Mouse (Mus musculus): ENCODE measurements around the gene Cntn5. TPM values are rescaled to one million over a fixed set of nuclear protein-coding genes. Genes with fewer than 3 reads are reported as not detected.

The Cntn5 gene
- polyA plus RNA-seq (2016; fragmentation: Nextera tagmentation; extraction: Ambion mirVana): 6.0 and 8.7 TPM in 2 replicates

DNA sequence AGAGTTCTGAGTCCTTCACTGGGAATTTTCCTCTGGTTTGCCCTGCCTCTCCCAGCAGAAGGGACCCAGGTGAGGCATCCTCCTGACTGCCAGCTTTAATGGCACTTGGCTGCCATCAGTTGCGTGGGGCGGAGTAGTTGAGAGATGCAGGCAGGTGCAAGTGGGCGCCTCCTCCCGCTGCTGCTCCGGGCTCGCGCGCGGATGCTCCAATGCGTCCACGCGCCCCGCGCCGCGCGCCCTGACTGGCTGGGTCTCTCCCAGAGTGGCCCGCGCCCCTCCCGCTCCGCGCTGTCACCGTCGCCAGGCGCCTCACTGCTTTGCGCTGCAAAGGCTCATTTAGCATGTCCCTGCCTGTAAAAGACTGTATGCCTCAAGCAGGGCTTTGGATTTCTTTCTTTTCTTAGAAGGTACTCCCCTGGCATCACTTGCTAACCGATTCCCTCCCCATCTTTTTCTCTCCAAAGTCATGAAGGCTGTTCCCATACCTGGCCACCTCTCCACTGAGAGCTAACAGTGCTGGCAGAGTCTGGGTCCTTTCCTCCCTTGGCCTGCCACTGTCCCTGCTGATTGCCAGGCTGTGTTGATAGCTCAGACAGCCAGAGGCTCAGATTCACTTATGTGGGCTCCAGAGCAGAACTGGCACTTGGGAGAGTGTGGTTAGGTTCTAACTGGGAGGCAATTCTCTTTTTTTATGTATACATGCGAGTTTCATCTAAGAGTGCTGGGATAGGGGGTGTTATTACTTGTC lies at the start of gene Cntn5:
TSS of gene Cntn5 (minus strand) at position 160 of the 748 bp plus-strand sequence.
- Histone ChIP-seq H3K9me3 (no peaks in the 10 kb centered on the region), H3K36me3 (replicated peaks) (no peaks in the 10 kb centered on the region), H3K4me3 (replicated peaks) (peak within 1 kb of the TSS; percentile 46), H3K9ac (peak within 1 kb of the TSS; percentile 53), H3K4me1 (peaks cover 12% of the 10 kb centered on the region), H3K4me2 (peak within 1 kb of the TSS; percentile 85), H3K27me3 (no peaks in the 10 kb centered on the region), H3K27ac (peak within 1 kb of the TSS; percentile 59; the same call in 1 of the 2 replicates)
- ATAC-seq (ENCODE audit: low FRiP score): peak; percentile 92
- 4% methylated on average over 28 of the region's 28 CpGs for WGBS

DNA sequence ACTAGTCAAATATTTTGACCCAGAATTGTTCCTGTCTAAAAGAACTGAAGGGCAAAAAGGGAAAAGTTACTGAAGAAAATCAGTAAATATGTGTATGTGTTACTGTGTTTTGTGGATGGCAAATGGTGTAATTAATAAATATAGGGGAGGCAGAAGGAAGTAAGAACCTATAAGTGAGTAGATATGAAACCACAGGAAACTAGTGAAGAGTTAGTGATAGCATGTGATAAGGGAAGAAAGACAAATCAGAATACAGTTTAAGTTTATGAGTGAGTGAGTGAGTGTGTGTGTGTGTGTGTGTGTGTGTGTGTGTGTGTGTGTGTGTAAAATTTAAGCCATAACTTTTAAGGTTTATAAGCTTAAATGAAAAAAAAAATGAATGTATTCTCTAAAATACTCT lies 45.9 kb upstream of the Cntn5 start:
- Histone ChIP-seq H3K4me3 (replicated peaks) (no peak overlapping the region), H3K9ac (no peak overlapping the region), H3K27me3 (no peaks in the 10 kb centered on the region), H3K4me1 (no peaks in the 10 kb centered on the region), H3K36me3 (replicated peaks) (no peaks in the 10 kb centered on the region), H3K27ac (no peak overlapping the region), H3K4me2 (no peak overlapping the region), H3K9me3 (no peaks in the 10 kb centered on the region)
- no peak for ATAC-seq (ENCODE audit: low FRiP score)

DNA sequence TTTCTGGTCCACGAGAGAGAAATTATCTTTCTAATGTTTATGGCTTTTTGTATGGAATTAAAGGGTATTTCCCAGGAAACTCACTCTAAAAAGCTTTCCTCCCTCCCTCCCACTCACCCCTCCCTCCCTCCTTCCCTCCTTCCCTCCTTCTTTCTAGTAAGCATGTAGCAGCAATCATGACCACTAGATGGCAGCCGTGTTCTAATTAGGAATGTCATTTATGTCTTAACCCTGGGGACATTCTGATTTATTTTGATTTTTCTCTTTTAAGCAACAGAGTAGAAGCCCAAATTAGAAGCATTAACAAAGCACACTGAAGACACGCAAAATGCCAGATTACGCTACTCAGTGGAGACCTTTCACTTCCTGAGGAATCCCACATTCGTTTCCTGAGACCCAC lies 5.0 kb upstream of the Cntn5 start:
- ATAC-seq (ENCODE audit: low FRiP score): peak; percentile 54; the same call in 1 of the 2 replicates
- Histone ChIP-seq H3K36me3 (replicated peaks) (no peaks in the 10 kb centered on the region), H3K9ac (no peak overlapping the region), H3K9me3 (no peaks in the 10 kb centered on the region), H3K4me1 (peaks cover 9% of the 10 kb centered on the region), H3K27ac (no peak overlapping the region), H3K27me3 (no peaks in the 10 kb centered on the region), H3K4me2 (no peak overlapping the region), H3K4me3 (replicated peaks) (no peak overlapping the region)
- WGBS: 20% methylated on average over 5 of the region's 5 CpGs

- no peaks in the 10 kb centered on the region for H3K36me3 ChIP-seq (replicated peaks)
- H3K27me3 ChIP-seq: no peaks in the 10 kb centered on the region
- H3K27ac ChIP-seq: no peak overlapping the region
- 65% methylated on average over 9 of the region's 9 CpGs for WGBS
- H3K9me3 ChIP-seq: no peaks in the 10 kb centered on the region
- H3K9ac ChIP-seq: no peak overlapping the region
- no peak for ATAC-seq (ENCODE audit: low FRiP score)
- H3K4me3 ChIP-seq (replicated peaks): no peak overlapping the region
- no peak overlapping the region for H3K4me2 ChIP-seq
- H3K4me1 ChIP-seq: peaks cover 12% of the 10 kb centered on the region
Measured at GRCm38 (mm10) chr9:10905696-10906095, 1.1 kb upstream of the Cntn5 start.

DNA sequence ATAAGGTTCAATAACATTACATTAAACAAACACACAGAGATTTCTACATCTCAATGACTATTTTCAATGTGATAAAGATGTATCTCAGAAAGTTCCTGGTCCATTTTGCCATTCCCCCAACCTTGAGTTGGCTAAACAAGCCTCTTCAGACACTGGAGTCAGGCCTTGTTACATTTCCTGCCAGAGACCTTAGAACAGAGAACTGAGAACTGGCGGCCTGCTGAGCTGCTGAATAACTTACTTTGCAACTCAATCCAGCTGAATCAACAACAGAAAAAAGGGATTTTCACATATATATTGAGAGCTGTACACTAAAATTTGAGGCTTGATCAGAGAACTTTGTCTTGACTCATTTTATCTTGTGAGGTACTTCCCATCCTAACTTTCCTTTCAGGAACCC lies 24.8 kb downstream of the Cntn5 start:
- 61% methylated on average over 1 of the region's 1 CpGs for WGBS
- Histone ChIP-seq H3K27me3 (no peaks in the 10 kb centered on the region), H3K4me1 (no peaks in the 10 kb centered on the region), H3K9ac (no peak overlapping the region), H3K9me3 (no peaks in the 10 kb centered on the region), H3K36me3 (replicated peaks) (no peaks in the 10 kb centered on the region), H3K4me3 (replicated peaks) (no peak overlapping the region), H3K27ac (no peak overlapping the region), H3K4me2 (no peak overlapping the region)
- ATAC-seq (ENCODE audit: low FRiP score): no peak

GRCm38 (mm10) chr9:10873881-10874280 lies 30.7 kb downstream of the Cntn5 start:
- WGBS: 82% methylated on average over 3 of the region's 3 CpGs

GRCm38 (mm10) chr9:10856204-10856892 lies 48.2 kb downstream of the Cntn5 start:
- Histone ChIP-seq H3K4me2 (no peak overlapping the region), H3K36me3 (replicated peaks) (no peaks in the 10 kb centered on the region), H3K27ac (no peak overlapping the region), H3K4me1 (no peaks in the 10 kb centered on the region), H3K4me3 (replicated peaks) (no peak overlapping the region), H3K9ac (no peak overlapping the region), H3K27me3 (no peaks in the 10 kb centered on the region), H3K9me3 (no peaks in the 10 kb centered on the region)
- ATAC-seq (ENCODE audit: low FRiP score): no peak
- 90% methylated on average over 3 of the region's 3 CpGs for WGBS

More at GRCm38 (mm10) chr9:10873881-10874280, 30.7 kb downstream of the Cntn5 start:
- Histone ChIP-seq H3K27ac (no peak overlapping the region), H3K36me3 (replicated peaks) (no peaks in the 10 kb centered on the region), H3K9me3 (no peaks in the 10 kb centered on the region), H3K4me1 (no peaks in the 10 kb centered on the region), H3K4me2 (no peak overlapping the region), H3K4me3 (replicated peaks) (no peak overlapping the region), H3K9ac (no peak overlapping the region), H3K27me3 (no peaks in the 10 kb centered on the region)
- no peak for ATAC-seq (ENCODE audit: low FRiP score)

GRCm38 (mm10) chr9:10816711-10817110 lies 87.9 kb downstream of the Cntn5 start:
- no peaks in the 10 kb centered on the region for H3K27me3 ChIP-seq
- no peak overlapping the region for H3K4me3 ChIP-seq (replicated peaks)
- no peaks in the 10 kb centered on the region for H3K4me1 ChIP-seq
- no peak for ATAC-seq (ENCODE audit: low FRiP score)
- H3K9me3 ChIP-seq: no peaks in the 10 kb centered on the region
- no peaks in the 10 kb centered on the region for H3K36me3 ChIP-seq (replicated peaks)
- whole genome bisulfite sequencing: 88% methylated on average over 1 of the region's 1 CpGs
- H3K9ac ChIP-seq: no peak overlapping the region
- no peak overlapping the region for H3K27ac ChIP-seq
- no peak overlapping the region for H3K4me2 ChIP-seq

- no peaks in the 10 kb centered on the region for H3K27me3 ChIP-seq
- H3K36me3 ChIP-seq (replicated peaks): no peaks in the 10 kb centered on the region
- H3K4me3 ChIP-seq (replicated peaks): no peak overlapping the region
- H3K27ac ChIP-seq: no peak overlapping the region
- no peak overlapping the region for H3K9ac ChIP-seq
- 83% methylated on average over 1 of the region's 1 CpGs for WGBS
- no peak for ATAC-seq (ENCODE audit: low FRiP score)
- H3K4me1 ChIP-seq: no peaks in the 10 kb centered on the region
- no peaks in the 10 kb centered on the region for H3K9me3 ChIP-seq
- H3K4me2 ChIP-seq: no peak overlapping the region
Measured at GRCm38 (mm10) chr9:10797158-10797557, 107.4 kb downstream of the Cntn5 start.

DNA sequence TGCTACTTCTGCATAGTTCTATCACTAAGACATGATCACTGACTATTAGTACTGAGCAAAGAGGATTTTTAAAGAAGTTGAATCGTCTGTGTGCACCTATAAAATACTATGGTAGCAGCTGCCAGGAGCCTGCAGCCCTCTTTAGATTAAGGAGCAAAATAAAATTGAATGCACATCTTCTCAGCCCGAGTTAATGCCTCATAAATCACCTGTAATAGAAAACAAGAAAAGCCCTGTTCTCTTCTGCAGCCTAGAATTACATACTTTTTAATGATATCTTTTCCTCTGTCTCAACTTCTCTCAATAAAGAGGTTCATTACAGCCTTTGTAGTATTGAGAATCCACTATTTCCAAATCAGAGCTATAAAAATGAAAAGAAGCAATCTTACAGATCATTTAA lies 109.5 kb downstream of the Cntn5 start:
- H3K27me3 ChIP-seq: no peaks in the 10 kb centered on the region
- H3K4me2 ChIP-seq: no peak overlapping the region
- ATAC-seq (ENCODE audit: low FRiP score): no peak
- no peak overlapping the region for H3K9ac ChIP-seq
- no peak overlapping the region for H3K27ac ChIP-seq
- H3K4me3 ChIP-seq (replicated peaks): no peak overlapping the region
- H3K36me3 ChIP-seq (replicated peaks): no peaks in the 10 kb centered on the region
- H3K9me3 ChIP-seq: no peaks in the 10 kb centered on the region
- WGBS: 81% methylated on average over 2 of the region's 2 CpGs
- no peaks in the 10 kb centered on the region for H3K4me1 ChIP-seq

GRCm38 (mm10) chr9:10731878-10732277 lies 172.7 kb downstream of the Cntn5 start:
- 96% methylated on average over 2 of the region's 2 CpGs for WGBS
- no peak for ATAC-seq (ENCODE audit: low FRiP score)
- no peak overlapping the region for H3K27ac ChIP-seq
- H3K4me2 ChIP-seq: no peak overlapping the region
- H3K36me3 ChIP-seq (replicated peaks): no peaks in the 10 kb centered on the region
- no peaks in the 10 kb centered on the region for H3K4me1 ChIP-seq
- no peaks in the 10 kb centered on the region for H3K9me3 ChIP-seq
- H3K4me3 ChIP-seq (replicated peaks): no peak overlapping the region
- H3K9ac ChIP-seq: no peak overlapping the region
- H3K27me3 ChIP-seq: no peaks in the 10 kb centered on the region

- ATAC-seq (ENCODE audit: low FRiP score): no peak
- WGBS: 92% methylated on average over 2 of the region's 2 CpGs
Measured at GRCm38 (mm10) chr9:10724191-10724590, 180.4 kb downstream of the Cntn5 start.

GRCm38 (mm10) chr9:10722121-10722520 lies 182.5 kb downstream of the Cntn5 start:
- no peak overlapping the region for H3K9ac ChIP-seq
- no peaks in the 10 kb centered on the region for H3K27me3 ChIP-seq
- H3K27ac ChIP-seq: no peak overlapping the region
- H3K36me3 ChIP-seq (replicated peaks): no peaks in the 10 kb centered on the region
- no peaks in the 10 kb centered on the region for H3K9me3 ChIP-seq
- ATAC-seq (ENCODE audit: low FRiP score): 0 out of 2 replicates have a peak, but pooled peaks have one; percentile 23
- no peaks in the 10 kb centered on the region for H3K4me1 ChIP-seq
- H3K4me3 ChIP-seq (replicated peaks): no peak overlapping the region
- H3K4me2 ChIP-seq: no peak overlapping the region
- 86% methylated on average over 4 of the region's 4 CpGs for WGBS

More at GRCm38 (mm10) chr9:10724191-10724590, 180.4 kb downstream of the Cntn5 start:
- Histone ChIP-seq H3K4me1 (no peaks in the 10 kb centered on the region), H3K9me3 (no peaks in the 10 kb centered on the region), H3K27ac (no peak overlapping the region), H3K9ac (no peak overlapping the region), H3K4me2 (no peak overlapping the region), H3K36me3 (replicated peaks) (no peaks in the 10 kb centered on the region), H3K27me3 (no peaks in the 10 kb centered on the region), H3K4me3 (replicated peaks) (no peak overlapping the region)

Data from forebrain, embryonic 12.5 days (tissue).